Mouse (Mus musculus): ENCODE measurements around the gene Creb3. TPM values are rescaled to one million over a fixed set of nuclear protein-coding genes. Genes with fewer than 3 reads are reported as not detected.

The Creb3 gene
- polyA plus RNA-seq, 1 experiment from 2014 or later, result 36.2 TPM

- no peak for ATAC-seq
- H3K9me3 ChIP-seq (ENCODE audit: low read length), result no peaks in the 10 kb centered on the region
- DNase-seq, result no peak
- H3K36me3 ChIP-seq (replicated peaks; ENCODE audit: insufficient read depth, low read length), result peaks cover 39% of the 10 kb centered on the region
- H3K27ac ChIP-seq (ENCODE audit: low read depth), result no peak overlapping the region
- H3K4me2 ChIP-seq (ENCODE audit: low read depth, low read length), result no peak overlapping the region
- 83% methylated on average over 7 of the region's 7 CpGs for WGBS (ENCODE audit: insufficient replicate concordance)
- no peak overlapping the region for H3K4me3 ChIP-seq (ENCODE audit: low read depth, low read length)
- no peaks in the 10 kb centered on the region for H3K27me3 ChIP-seq (ENCODE audit: insufficient read depth, low read length)
- no peak overlapping the region for H3K9ac ChIP-seq (replicated peaks)
- peaks cover 9% of the 10 kb centered on the region for H3K4me1 ChIP-seq (ENCODE audit: insufficient read depth)
- no peak for TF ChIP-seq EP300 (IDR thresholded peaks at IDR 0.05; ENCODE audit: low read depth)
- no peak for TF ChIP-seq CTCF (IDR thresholded peaks at IDR 0.05; ENCODE audit: low read depth)
Measured at GRCm38 (mm10) chr4:43583421-43583820, 21.3 kb downstream of the Creb3 start.

GRCm38 (mm10) chr4:43584444-43585416 is 22.6 kb downstream of the Creb3 start, which contains the start of gene Msmp:
Gene Msmp (minus strand): TSS chr4:43584494.
- H3K36me3 ChIP-seq (replicated peaks; ENCODE audit: insufficient read depth, low read length), result peaks cover 39% of the 10 kb centered on the region
- 82% methylated on average over 12 of the region's 12 CpGs for WGBS (ENCODE audit: insufficient replicate concordance)
- no peak within 1 kb of the TSS for H3K4me2 ChIP-seq (ENCODE audit: low read depth, low read length)
- H3K9ac ChIP-seq (replicated peaks), result no peak within 1 kb of the TSS
- no peak for DNase-seq
- TF ChIP-seq EP300 (IDR thresholded peaks at IDR 0.05; ENCODE audit: low read depth) (no peak), CTCF (IDR thresholded peaks at IDR 0.05; ENCODE audit: low read depth) (no peak)
- no peak within 1 kb of the TSS for H3K4me3 ChIP-seq (ENCODE audit: low read depth, low read length)
- H3K27me3 ChIP-seq (ENCODE audit: insufficient read depth, low read length), result no peaks in the 10 kb centered on the region
- H3K9me3 ChIP-seq (ENCODE audit: low read length), result no peaks in the 10 kb centered on the region
- peaks cover 4% of the 10 kb centered on the region for H3K4me1 ChIP-seq (ENCODE audit: insufficient read depth)
- no peak for ATAC-seq
- no peak within 1 kb of the TSS for H3K27ac ChIP-seq (ENCODE audit: low read depth)

GRCm38 (mm10) chr4:43585682-43586081 is 23.6 kb downstream of the Creb3 start:
- DNase-seq (no peak), ATAC-seq (no peak)
- H3K27me3 ChIP-seq (ENCODE audit: insufficient read depth, low read length), result no peaks in the 10 kb centered on the region
- 63% methylated on average over 10 of the region's 10 CpGs for WGBS (ENCODE audit: insufficient replicate concordance)
- H3K9ac ChIP-seq (replicated peaks), result no peak overlapping the region
- no peak overlapping the region for H3K27ac ChIP-seq (ENCODE audit: low read depth)
- H3K36me3 ChIP-seq (replicated peaks; ENCODE audit: insufficient read depth, low read length), result peaks cover 33% of the 10 kb centered on the region
- TF ChIP-seq CTCF (IDR thresholded peaks at IDR 0.05; ENCODE audit: low read depth), result no peak
- no peak for TF ChIP-seq EP300 (IDR thresholded peaks at IDR 0.05; ENCODE audit: low read depth)
- H3K4me3 ChIP-seq (ENCODE audit: low read depth, low read length), result no peak overlapping the region
- no peaks in the 10 kb centered on the region for H3K4me1 ChIP-seq (ENCODE audit: insufficient read depth)
- H3K4me2 ChIP-seq (ENCODE audit: low read depth, low read length), result no peak overlapping the region
- H3K9me3 ChIP-seq (ENCODE audit: low read length), result no peaks in the 10 kb centered on the region

GRCm38 (mm10) chr4:43586411-43586810 is 24.3 kb downstream of the Creb3 start:
- Histone ChIP-seq H3K4me3 (ENCODE audit: low read depth, low read length) (no peak overlapping the region), H3K9me3 (ENCODE audit: low read length) (no peaks in the 10 kb centered on the region), H3K27me3 (ENCODE audit: insufficient read depth, low read length) (no peaks in the 10 kb centered on the region), H3K9ac (replicated peaks) (no peak overlapping the region), H3K4me2 (ENCODE audit: low read depth, low read length) (no peak overlapping the region), H3K27ac (ENCODE audit: low read depth) (no peak overlapping the region), H3K4me1 (ENCODE audit: insufficient read depth) (no peaks in the 10 kb centered on the region), H3K36me3 (replicated peaks; ENCODE audit: insufficient read depth, low read length) (peaks cover 26% of the 10 kb centered on the region)
- DNase-seq (no peak), ATAC-seq (no peak)
- 76% methylated on average over 8 of the region's 8 CpGs for WGBS (ENCODE audit: insufficient replicate concordance)
- no peak for TF ChIP-seq EP300 (IDR thresholded peaks at IDR 0.05; ENCODE audit: low read depth)
- no peak for TF ChIP-seq CTCF (IDR thresholded peaks at IDR 0.05; ENCODE audit: low read depth)

- Histone ChIP-seq H3K4me2 (ENCODE audit: low read depth, low read length) (no peak overlapping the region), H3K27me3 (ENCODE audit: insufficient read depth, low read length) (no peaks in the 10 kb centered on the region), H3K9ac (replicated peaks) (no peak overlapping the region), H3K36me3 (replicated peaks; ENCODE audit: insufficient read depth, low read length) (peaks cover 13% of the 10 kb centered on the region), H3K4me3 (ENCODE audit: low read depth, low read length) (no peak overlapping the region), H3K4me1 (ENCODE audit: insufficient read depth) (no peaks in the 10 kb centered on the region), H3K9me3 (ENCODE audit: low read length) (no peaks in the 10 kb centered on the region), H3K27ac (ENCODE audit: low read depth) (no peak overlapping the region)
- 31% methylated on average over 7 of the region's 7 CpGs for WGBS (ENCODE audit: insufficient replicate concordance)
- ATAC-seq (0 out of 2 replicates have a peak, but pooled peaks have one; percentile 19), DNase-seq (no peak)
- TF ChIP-seq EP300 (IDR thresholded peaks at IDR 0.05; ENCODE audit: low read depth) (peak; percentile 38; the same call in 1 of the 2 replicates), CTCF (IDR thresholded peaks at IDR 0.05; ENCODE audit: low read depth) (no peak)
Measured at GRCm38 (mm10) chr4:43587681-43588080, 25.5 kb downstream of the Creb3 start.

- 38% methylated on average over 5 of the region's 5 CpGs for WGBS (ENCODE audit: insufficient replicate concordance)
- Histone ChIP-seq H3K27ac (ENCODE audit: low read depth) (no peak overlapping the region), H3K4me2 (ENCODE audit: low read depth, low read length) (no peak overlapping the region), H3K27me3 (ENCODE audit: insufficient read depth, low read length) (no peaks in the 10 kb centered on the region), H3K36me3 (replicated peaks; ENCODE audit: insufficient read depth, low read length) (no peaks in the 10 kb centered on the region), H3K9me3 (ENCODE audit: low read length) (no peaks in the 10 kb centered on the region), H3K4me1 (ENCODE audit: insufficient read depth) (no peaks in the 10 kb centered on the region), H3K9ac (replicated peaks) (no peak overlapping the region), H3K4me3 (ENCODE audit: low read depth, low read length) (no peak overlapping the region)
- TF ChIP-seq CTCF (IDR thresholded peaks at IDR 0.05; ENCODE audit: low read depth) (no peak), EP300 (IDR thresholded peaks at IDR 0.05; ENCODE audit: low read depth) (no peak)
- ATAC-seq, result no peak
- DNase-seq, result no peak
Measured at GRCm38 (mm10) chr4:43591543-43591942, 29.4 kb downstream of the Creb3 start.
